Mouse (Mus musculus) kidney, embryonic 14.5 days (tissue): ENCODE data around the gene Tnks1bp1. TPM values are rescaled to one million over a fixed set of nuclear protein-coding genes. Genes with fewer than 3 reads are reported as not detected.

ENCODE experiments used
- ATAC-seq: fragments of 200-750 bp; cut with Nextera tagmentation; 2 replicates; pipeline ENCODE4 v1.8.0; 2017; ENCODE audit warnings: moderate number of reproducible peaks, mild to moderate bottlenecking, moderate TSS enrichment, moderate library complexity; ENCODE audit not compliant: low FRiP score, low TSS enrichment
- H3K27ac ChIP-seq: fragments of 300-500 bp; sonication (generic); 2 replicates; pipeline ENCODE4 v1.5.1; 2014; ENCODE audit warnings: low read depth, mild to moderate bottlenecking, low read length, moderate library complexity, mixed read lengths
- H3K27me3 ChIP-seq: fragments of 300-500 bp; sonication (generic); 2 replicates; pipeline ENCODE4 v1.6.1; 2014; ENCODE audit warnings: mild to moderate bottlenecking, low read length; ENCODE audit not compliant: control insufficient read depth, insufficient read depth
- H3K36me3 ChIP-seq: fragments of 300-500 bp; sonication (generic); 2 replicates; pipeline ENCODE4 v1.6.1; 2014; ENCODE audit warnings: low read length, mixed read lengths; ENCODE audit not compliant: control insufficient read depth, insufficient read depth
- H3K4me1 ChIP-seq: fragments of 300-500 bp; sonication (generic); 2 replicates; pipeline ENCODE4 v1.6.1; 2014; ENCODE audit warnings: low read length, mixed read lengths; ENCODE audit not compliant: control insufficient read depth, insufficient read depth
- H3K4me2 ChIP-seq: fragments of 300-500 bp; sonication (generic); replicated peaks from 2 replicates; pipeline ENCODE4 v1.6.1; 2014; ENCODE audit warnings: low read depth, mild to moderate bottlenecking, low read length
- H3K4me3 ChIP-seq: fragments of 300-500 bp; sonication (generic); 2 replicates; pipeline ENCODE4 v1.5.1; 2014; ENCODE audit warnings: mild to moderate bottlenecking, low read length
- H3K9ac ChIP-seq: fragments of 300-500 bp; sonication (generic); 2 replicates; pipeline ENCODE4 v1.6.1; 2014; ENCODE audit warnings: low read depth, mild to moderate bottlenecking, low read length, moderate library complexity
- H3K9me3 ChIP-seq: fragments of 300-500 bp; sonication (generic); 2 replicates; pipeline ENCODE4 v1.6.1; 2016; ENCODE audit warnings: low read length; ENCODE audit not compliant: control insufficient read depth
- WGBS: fragments of 180-500 bp; shearing (Covaris S2); extraction: QIAGEN DNeasy Blood & Tissue Kit; methylation state at CpG from one replicate; pipeline ENCODE4 v1.1.7; 2014; 5-methylcytosine and 5-hydroxymethylcytosine counted together
- polyA plus RNA-seq: library from polyadenylated mRNA; unstranded; fragments of >200 nt; fragmentation: Nextera tagmentation; extraction: Ambion mirVana; gene quantifications from 2 replicates; pipeline ENCODE4 v1.2.1, GENCODE M21; 2014

Tnks1bp1 gene
- polyA plus RNA-seq, 1 experiment from 2014 or later, result 8.1 TPM

GRCm38 (mm10) chr2:85034169-85034568 lies 13.7 kb upstream of the Tnks1bp1 start:
- Histone ChIP-seq H3K36me3 (peaks cover 5% of the 10 kb centered on the region; the same call in 1 of the 2 replicates), H3K9me3 (no peaks in the 10 kb centered on the region), H3K4me2 (no peak overlapping the region), H3K4me1 (0 out of 2 replicates have a peak, but pooled peaks cover 5% of the 10 kb centered on the region), H3K4me3 (no peak overlapping the region), H3K27me3 (no peaks in the 10 kb centered on the region), H3K9ac (no peak overlapping the region), H3K27ac (no peak overlapping the region)
- no peak for ATAC-seq
- 86% methylated on average over 7 of the region's 7 CpGs for WGBS

- Histone ChIP-seq H3K27ac (peak overlapping the region; percentile 62; the same call in 1 of the 2 replicates), H3K27me3 (no peaks in the 10 kb centered on the region), H3K9me3 (no peaks in the 10 kb centered on the region), H3K4me2 (peak overlapping the region; percentile 64), H3K36me3 (peaks cover 29% of the 10 kb centered on the region), H3K4me3 (peak overlapping the region; percentile 84), H3K9ac (peak overlapping the region; percentile 95), H3K4me1 (0 out of 2 replicates have a peak, but pooled peaks cover 5% of the 10 kb centered on the region)
- ATAC-seq, result peak; percentile 34
- 5% methylated on average over 11 of the region's 11 CpGs for WGBS
These were observed 11.2 kb upstream of the Tnks1bp1 start for GRCm38 (mm10) chr2:85036507-85037046.

GRCm38 (mm10) chr2:85037047-85038026 lies 10.5 kb upstream of the Tnks1bp1 start, which contains the start of the genes Ssrp1 and P2rx3:
Ssrp1 (plus strand) TSS chr2:85037234.
P2rx3 (minus strand) TSS chr2:85037462.
- peak within 1 kb of the TSS; percentile 80 for H3K27ac ChIP-seq
- H3K4me2 ChIP-seq, result peak within 1 kb of the TSS; percentile 89
- peaks cover 37% of the 10 kb centered on the region for H3K36me3 ChIP-seq
- H3K9ac ChIP-seq, result peak within 1 kb of the TSS; percentile 95
- H3K9me3 ChIP-seq, result no peaks in the 10 kb centered on the region
- under 1% methylated on average over 60 of the region's 66 CpGs for WGBS
- H3K4me1 ChIP-seq, result 0 out of 2 replicates have a peak, but pooled peaks cover 5% of the 10 kb centered on the region
- ATAC-seq, result peak; percentile 95
- H3K27me3 ChIP-seq, result no peaks in the 10 kb centered on the region
- H3K4me3 ChIP-seq, result peak within 1 kb of the TSS; percentile 84

GRCm38 (mm10) chr2:85038336-85038735 lies 9.5 kb upstream of the Tnks1bp1 start:
- H3K4me3 ChIP-seq, result peak overlapping the region; percentile 84
- 0 out of 2 replicates have a peak, but pooled peaks cover 5% of the 10 kb centered on the region for H3K4me1 ChIP-seq
- no peak overlapping the region for H3K27ac ChIP-seq
- no peak for ATAC-seq
- no peaks in the 10 kb centered on the region for H3K27me3 ChIP-seq
- H3K9ac ChIP-seq, result peak overlapping the region; percentile 95
- no peaks in the 10 kb centered on the region for H3K9me3 ChIP-seq
- H3K4me2 ChIP-seq, result peak overlapping the region; percentile 89
- H3K36me3 ChIP-seq, result peaks cover 47% of the 10 kb centered on the region
- WGBS, result 75% methylated on average over 13 of the region's 13 CpGs

- 90% methylated on average over 7 of the region's 7 CpGs for WGBS
- no peak overlapping the region for H3K4me3 ChIP-seq
- no peak for ATAC-seq
These were observed 4.2 kb upstream of the Tnks1bp1 start for GRCm38 (mm10) chr2:85043623-85044022.

GRCm38 (mm10) chr2:85046222-85046621 lies 1.6 kb upstream of the Tnks1bp1 start:
- H3K36me3 ChIP-seq, result peaks cover 57% of the 10 kb centered on the region
- H3K4me1 ChIP-seq, result peaks cover 39% of the 10 kb centered on the region
- WGBS, result 87% methylated on average over 8 of the region's 8 CpGs
- no peak overlapping the region for H3K27ac ChIP-seq
- H3K4me2 ChIP-seq, result no peak overlapping the region
- H3K4me3 ChIP-seq, result no peak overlapping the region
- no peaks in the 10 kb centered on the region for H3K27me3 ChIP-seq
- H3K9me3 ChIP-seq, result no peaks in the 10 kb centered on the region
- no peak overlapping the region for H3K9ac ChIP-seq
- ATAC-seq, result no peak

More at GRCm38 (mm10) chr2:85043623-85044022, 4.2 kb upstream of the Tnks1bp1 start:
- Histone ChIP-seq H3K4me1 (peaks cover 13% of the 10 kb centered on the region; the same call in 1 of the 2 replicates), H3K4me2 (no peak overlapping the region), H3K9me3 (no peaks in the 10 kb centered on the region), H3K27ac (no peak overlapping the region), H3K36me3 (peaks cover 82% of the 10 kb centered on the region), H3K9ac (no peak overlapping the region), H3K27me3 (no peaks in the 10 kb centered on the region)

GRCm38 (mm10) chr2:85047081-85047480 lies 741 bp upstream of the Tnks1bp1 start:
- peaks cover 56% of the 10 kb centered on the region for H3K36me3 ChIP-seq
- peaks cover 41% of the 10 kb centered on the region for H3K4me1 ChIP-seq
- peak overlapping the region; percentile 72 for H3K4me3 ChIP-seq
- peak overlapping the region; percentile 42 for H3K27ac ChIP-seq
- H3K27me3 ChIP-seq, result no peaks in the 10 kb centered on the region
- peak overlapping the region; percentile 66; the same call in 1 of the 2 replicates for H3K9ac ChIP-seq
- 51% methylated on average over 10 of the region's 10 CpGs for whole genome bisulfite sequencing
- H3K4me2 ChIP-seq, result peak overlapping the region; percentile 68
- no peaks in the 10 kb centered on the region for H3K9me3 ChIP-seq
- no peak for ATAC-seq

GRCm38 (mm10) chr2:85048168-85048751 lies 438 bp downstream of the Tnks1bp1 start:
- ATAC-seq, result peak; percentile 70
- peaks cover 55% of the 10 kb centered on the region for H3K36me3 ChIP-seq

More at GRCm38 (mm10) chr2:85048168-85048751, 438 bp downstream of the Tnks1bp1 start:
- Histone ChIP-seq H3K4me2 (peak overlapping the region; percentile 68), H3K4me1 (peaks cover 41% of the 10 kb centered on the region), H3K27me3 (no peaks in the 10 kb centered on the region), H3K27ac (peak overlapping the region; percentile 90), H3K4me3 (peak overlapping the region; percentile 72), H3K9ac (peak overlapping the region; percentile 66), H3K9me3 (no peaks in the 10 kb centered on the region)
- under 1% methylated on average over 23 of the region's 44 CpGs for WGBS
